Mouse (Mus musculus): Measurements from ENCODE around the gene Ptpn14.

GRCm38 (mm10) chr1:189884951-189885350 lies 156.9 kb downstream of the Ptpn14 start:
- TF ChIP-seq CTCF (IDR thresholded peaks at IDR 0.05; ENCODE audit: low read depth) (no peak), EP300 (IDR thresholded peaks at IDR 0.05; ENCODE audit: low read depth) (no peak)
